Mouse (Mus musculus): Measurements from ENCODE around the gene Dgke. TPM values are rescaled to one million over a fixed set of nuclear protein-coding genes. Genes with fewer than 3 reads are reported as not detected.
"Not testable (repeated sequence)": the region's sequence is repeated elsewhere in the genome, so short reads cannot be mapped to it uniquely, and the experiment has no call there.

The Dgke gene
- total RNA-seq, 1 experiment from 2014 or later, result 9.7 TPM

DNA sequence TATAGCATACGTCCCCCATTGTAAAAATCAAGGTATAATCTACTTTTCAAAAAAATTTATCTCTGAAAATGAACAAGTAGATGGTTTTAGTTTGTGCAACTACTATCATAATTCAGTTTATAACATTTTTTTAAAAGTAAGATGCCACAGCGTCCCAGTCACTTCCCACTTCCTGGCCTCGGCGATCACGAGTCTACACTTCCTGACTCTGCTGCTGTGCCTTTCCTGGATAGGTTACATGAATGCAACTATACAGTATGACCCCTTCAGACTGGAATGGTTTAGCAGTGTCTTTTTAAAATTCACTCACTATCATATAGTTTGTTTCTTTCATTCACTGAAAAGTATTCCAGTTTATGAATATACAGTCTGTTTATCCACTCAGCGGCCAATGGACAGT is 14.9 kb downstream of the Dgke start:
- ATAC-seq (ENCODE audit: extremely low read depth, insufficient number of reproducible peaks, low FRiP score, poor library complexity, severe bottlenecking), result no peak

DNA sequence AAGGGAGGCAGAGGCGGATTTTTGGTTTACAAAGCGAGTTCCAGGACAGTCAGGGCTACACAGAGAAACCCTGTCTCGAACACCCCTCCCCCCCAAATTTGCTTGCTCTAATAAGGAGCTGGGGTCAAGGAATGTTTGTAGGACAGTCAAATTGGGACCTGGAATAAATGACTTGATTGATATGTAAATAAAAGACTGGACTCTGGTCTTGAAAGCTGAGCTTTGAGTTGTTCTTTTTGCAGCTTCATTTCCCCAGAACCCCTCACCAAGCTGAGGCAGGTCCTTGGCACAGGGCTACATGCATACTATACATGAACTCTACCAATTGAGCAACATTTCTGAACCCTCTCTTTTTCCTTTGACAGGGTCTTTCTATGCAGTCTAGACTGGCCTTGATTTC is 20.6 kb downstream of the Dgke start:
- no peak for ATAC-seq (ENCODE audit: extremely low read depth, insufficient number of reproducible peaks, low FRiP score, poor library complexity, severe bottlenecking)

DNA sequence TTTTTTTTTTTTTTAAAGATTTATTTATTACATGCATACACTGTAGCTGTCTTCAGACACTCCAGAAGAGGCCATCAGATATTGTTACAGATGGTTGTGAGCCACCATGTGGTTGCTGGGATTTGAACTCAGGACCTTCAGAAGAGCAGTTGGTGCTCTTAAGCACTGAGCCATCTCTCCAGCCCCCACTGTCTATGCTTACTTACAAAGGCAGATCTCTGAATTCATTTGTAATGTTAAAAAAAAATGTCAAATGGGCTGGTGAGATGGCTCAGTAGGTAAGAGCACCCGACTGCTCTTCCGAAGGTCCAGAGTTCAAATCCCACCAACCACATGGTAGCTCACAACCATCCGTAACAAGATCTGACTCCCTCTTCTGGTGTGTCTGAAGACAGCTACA is 21.1 kb downstream of the Dgke start:
- ATAC-seq (ENCODE audit: extremely low read depth, insufficient number of reproducible peaks, low FRiP score, poor library complexity, severe bottlenecking), result not testable (repeated sequence)

DNA sequence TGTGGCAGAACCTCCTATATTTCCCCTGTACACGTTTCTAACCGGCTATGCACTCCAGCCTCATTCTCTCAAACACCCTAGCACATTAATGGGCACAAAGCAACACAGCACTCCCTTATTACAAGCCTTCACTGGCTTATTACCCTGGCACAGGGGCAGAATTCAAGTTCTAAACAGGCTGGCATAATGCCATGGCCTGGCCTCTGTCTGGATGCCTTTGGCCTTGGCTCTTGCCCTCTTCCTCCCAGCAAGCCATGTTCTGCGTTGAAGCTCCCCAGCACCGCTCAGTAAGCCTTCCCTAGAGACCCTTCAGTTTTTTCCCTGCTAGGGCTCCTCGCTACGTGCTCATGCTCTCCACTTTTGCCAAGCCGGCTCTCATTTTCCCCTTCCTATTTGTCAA is 23.6 kb downstream of the Dgke start:
- ATAC-seq (ENCODE audit: extremely low read depth, insufficient number of reproducible peaks, low FRiP score, poor library complexity, severe bottlenecking), result no peak

DNA sequence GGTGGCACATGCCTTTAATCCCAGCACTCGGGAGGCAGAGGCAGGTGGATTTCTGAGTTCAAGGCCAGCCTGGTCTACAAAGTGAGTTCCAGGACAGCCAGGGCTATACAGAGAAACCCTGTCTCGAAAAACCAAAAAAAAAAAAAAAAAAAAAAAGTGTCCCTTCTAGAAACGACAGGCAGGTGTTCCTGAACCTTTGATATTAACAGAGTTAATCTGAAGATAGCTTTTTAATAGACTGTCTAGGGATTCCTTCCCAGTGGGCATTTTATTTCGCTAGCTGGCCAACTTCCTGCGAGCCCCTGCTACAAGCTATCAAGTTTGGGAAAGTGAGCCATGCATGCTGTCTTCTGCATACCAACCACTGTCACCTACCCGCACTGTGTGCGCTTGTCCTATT is 25.6 kb downstream of the Dgke start:
- ATAC-seq (ENCODE audit: extremely low read depth, insufficient number of reproducible peaks, low FRiP score, poor library complexity, severe bottlenecking), result not testable (repeated sequence)

DNA sequence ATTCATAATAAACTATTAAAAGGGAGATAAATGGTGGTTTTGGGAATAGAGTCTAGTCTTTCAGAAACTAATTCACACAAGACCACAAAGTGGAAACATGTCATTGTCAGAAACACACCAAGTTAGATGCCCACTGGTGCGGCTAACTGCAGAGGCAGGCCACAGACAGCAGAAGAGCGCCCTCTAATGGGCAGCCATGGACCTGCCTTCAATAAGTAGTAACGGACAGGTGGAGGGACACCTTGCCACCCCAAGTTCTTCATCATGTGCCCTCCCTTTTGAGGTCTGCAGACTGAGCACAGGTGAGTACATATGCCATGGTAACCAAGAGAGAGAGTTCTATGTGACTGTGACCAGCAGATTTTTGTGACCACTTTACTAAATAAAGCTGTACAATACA is 27.3 kb downstream of the Dgke start:
- peak; percentile 89 for ATAC-seq (ENCODE audit: extremely low read depth, insufficient number of reproducible peaks, low FRiP score, poor library complexity, severe bottlenecking)

DNA sequence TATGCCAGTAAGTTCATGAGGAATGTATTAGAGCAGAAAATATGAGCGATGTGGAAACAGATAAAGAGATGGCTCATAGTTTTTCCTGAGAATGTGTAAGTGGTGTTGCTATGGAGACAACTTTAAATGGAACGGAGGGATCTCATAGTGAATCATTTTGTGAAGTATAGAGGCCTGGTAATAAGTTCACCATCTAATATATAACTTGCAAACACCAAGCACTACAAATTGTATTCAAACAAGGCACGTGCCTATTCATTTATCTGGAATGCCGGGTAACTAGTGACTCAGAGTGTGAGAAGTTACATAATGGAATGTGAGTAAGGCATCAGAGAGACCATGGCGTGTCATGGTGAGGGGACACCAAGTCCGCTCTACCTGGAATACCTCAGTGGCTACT is 28.2 kb downstream of the Dgke start:
- no peak for ATAC-seq (ENCODE audit: extremely low read depth, insufficient number of reproducible peaks, low FRiP score, poor library complexity, severe bottlenecking)

DNA sequence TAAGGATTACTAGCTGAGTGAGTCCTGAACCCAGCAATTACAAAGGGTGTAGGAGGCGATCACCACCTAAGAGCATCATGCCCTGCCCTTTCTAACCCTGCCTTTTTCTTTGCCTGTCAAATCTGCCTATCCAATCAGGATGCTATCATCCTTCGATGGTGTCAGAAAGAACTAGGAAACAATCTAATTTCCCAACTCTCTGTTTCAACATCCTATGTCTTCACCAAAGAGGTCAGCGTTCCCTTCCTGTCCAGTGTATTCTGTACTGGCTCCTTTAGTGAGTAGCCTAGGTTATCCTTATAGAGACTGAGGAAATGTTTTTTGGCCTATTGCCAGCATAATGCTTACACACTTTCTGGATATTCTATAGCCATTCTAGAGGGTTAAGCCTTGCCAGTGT is 31.1 kb downstream of the Dgke start:
- no peak for ATAC-seq (ENCODE audit: extremely low read depth, insufficient number of reproducible peaks, low FRiP score, poor library complexity, severe bottlenecking)

DNA sequence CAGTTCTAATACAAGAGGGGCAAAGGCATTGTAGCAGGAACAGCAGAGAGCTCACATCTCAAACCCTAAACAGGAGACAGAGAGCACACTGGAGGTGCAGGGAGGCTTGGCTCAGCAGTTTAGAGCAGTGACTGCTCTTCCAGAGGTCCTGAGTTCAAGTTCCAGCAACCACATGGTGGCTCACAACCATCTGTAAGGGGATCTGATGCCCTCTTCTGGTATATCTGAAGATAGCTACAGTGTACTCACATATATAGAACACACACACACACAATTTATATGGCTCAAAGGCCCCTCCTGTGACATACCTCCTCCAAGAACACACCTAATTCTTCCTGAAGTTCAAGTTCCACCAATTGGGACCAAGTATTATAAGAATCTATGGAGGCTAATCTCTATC is 32.1 kb downstream of the Dgke start:
- no peak for ATAC-seq (ENCODE audit: extremely low read depth, insufficient number of reproducible peaks, low FRiP score, poor library complexity, severe bottlenecking)

DNA sequence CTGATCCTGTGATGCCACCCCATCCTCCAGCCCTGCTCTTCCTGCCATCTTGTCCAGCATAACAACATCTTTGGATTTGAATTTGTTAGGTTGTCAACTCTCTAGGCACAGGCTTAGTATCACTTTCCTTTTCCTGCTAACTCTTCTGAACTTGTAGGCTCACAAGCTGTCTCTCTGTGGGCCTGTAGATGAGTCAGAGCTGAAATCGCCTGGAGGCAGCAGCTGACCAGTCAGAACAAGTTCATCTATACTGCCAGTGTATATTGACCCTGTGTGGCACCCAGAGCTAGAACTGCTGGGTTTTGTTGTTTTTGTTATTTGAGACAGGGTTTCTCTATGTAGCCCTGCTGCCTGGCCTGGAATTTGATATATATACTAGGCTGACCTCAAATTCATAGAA is 35.5 kb downstream of the Dgke start:
- no peak for ATAC-seq (ENCODE audit: extremely low read depth, insufficient number of reproducible peaks, low FRiP score, poor library complexity, severe bottlenecking)

DNA sequence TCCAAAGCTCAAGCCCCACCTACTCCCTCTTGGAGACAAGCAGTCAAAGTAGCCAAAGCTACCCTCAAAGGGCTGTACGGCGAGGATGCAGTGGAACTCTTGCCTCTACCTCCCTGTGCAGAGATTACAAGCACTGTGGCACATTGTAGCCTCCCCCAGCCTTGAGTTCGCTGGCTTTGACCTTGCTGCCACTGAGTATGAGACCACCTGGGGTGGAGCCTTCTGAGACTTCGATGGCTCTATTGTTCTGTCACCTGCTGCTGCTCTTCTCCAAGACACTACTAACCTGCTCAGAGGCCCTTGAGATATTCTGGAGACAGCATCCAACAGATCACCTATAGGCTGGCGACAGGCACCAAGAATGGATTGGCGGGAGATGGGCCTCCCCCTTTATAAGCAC is 36.1 kb downstream of the Dgke start:
- no peak for ATAC-seq (ENCODE audit: extremely low read depth, insufficient number of reproducible peaks, low FRiP score, poor library complexity, severe bottlenecking)

DNA sequence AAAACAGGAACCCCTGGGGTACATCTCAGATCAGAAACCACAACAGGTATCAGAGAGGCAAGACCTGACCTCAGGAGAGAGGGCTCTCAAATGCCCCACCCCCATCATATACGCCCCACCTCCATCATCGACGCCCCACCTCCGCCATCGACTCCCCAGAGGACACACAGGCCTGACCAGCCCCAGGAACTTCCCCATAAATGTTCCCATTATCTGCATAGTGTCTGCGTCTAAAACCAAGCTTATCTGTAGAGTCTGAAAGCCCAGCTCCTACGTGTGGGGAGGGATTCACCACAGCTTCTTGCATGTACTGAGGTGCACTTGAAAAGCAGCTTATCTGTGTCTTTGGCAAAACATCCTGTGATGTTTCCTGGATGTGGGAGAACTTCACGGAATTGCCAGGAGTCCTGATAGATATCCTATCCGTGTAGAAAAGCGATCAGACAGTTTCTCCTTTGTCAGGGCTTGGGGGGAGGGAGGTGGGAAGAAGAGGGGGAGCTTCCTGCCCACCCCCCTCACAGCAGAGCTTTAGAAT is 37.7 kb downstream of the Dgke start:
- ATAC-seq (ENCODE audit: extremely low read depth, insufficient number of reproducible peaks, low FRiP score, poor library complexity, severe bottlenecking), result peak; percentile 63

DNA sequence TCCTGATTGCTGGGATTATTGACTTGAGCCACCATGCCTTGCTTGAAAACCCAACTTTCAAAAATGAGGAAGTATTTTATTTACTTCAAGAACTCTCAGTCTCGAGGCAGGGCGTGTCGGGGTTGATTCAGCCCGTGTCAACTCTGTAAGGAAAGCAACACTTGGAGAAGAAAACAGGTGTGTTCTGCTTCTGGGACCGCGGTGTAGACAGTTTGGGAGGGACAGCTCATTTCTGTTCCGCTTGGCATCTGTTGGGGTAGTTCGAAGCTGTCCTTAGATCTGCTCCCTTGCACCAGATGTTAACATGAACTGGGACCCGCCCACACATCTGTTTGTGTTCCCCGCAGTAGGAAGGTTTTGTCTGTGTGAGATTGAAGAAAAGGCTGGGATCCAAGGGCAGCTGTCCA is 38.7 kb downstream of the Dgke start:
- ATAC-seq (ENCODE audit: extremely low read depth, insufficient number of reproducible peaks, low FRiP score, poor library complexity, severe bottlenecking), result peak; percentile 51

DNA sequence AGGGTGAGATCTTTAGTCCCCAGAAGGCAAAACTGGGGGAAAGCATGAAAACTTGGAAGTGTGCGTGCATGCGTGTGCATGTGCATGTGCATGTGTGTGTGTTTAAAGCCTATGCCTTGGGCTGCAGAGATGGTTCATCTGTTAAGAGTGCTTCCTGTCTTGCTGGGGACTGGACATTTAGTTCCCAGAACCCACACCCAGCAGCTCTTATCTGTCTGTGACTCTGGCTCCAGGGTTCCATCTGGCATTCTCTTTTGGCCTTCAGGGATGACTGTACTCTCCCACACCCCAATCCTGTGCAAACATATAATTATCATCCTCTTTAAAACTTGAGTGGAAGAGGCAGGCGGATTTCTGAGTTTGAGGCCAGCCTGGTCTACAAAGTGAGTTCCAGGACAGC is 40.5 kb downstream of the Dgke start:
- ATAC-seq (ENCODE audit: extremely low read depth, insufficient number of reproducible peaks, low FRiP score, poor library complexity, severe bottlenecking), result no peak

DNA sequence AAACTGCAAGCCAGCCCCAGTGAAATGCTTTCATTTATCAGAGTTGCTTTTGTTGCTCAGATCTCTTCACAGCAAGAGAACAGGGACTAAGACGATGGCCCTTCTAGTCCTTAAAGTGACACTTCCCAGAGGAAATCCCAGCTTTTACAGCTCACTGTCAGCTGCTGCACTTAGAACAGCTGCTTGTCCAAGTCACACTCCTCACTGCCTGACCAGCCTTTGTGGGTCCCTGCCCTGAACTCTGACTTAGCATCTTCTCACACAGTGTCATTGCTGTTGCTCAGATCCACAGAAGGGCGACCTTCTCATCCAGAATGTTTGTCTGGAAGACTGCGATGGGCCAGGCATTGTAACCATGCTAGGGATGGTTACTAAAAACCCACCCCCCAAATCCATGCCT is 41.0 kb downstream of the Dgke start:
- ATAC-seq (ENCODE audit: extremely low read depth, insufficient number of reproducible peaks, low FRiP score, poor library complexity, severe bottlenecking), result no peak

DNA sequence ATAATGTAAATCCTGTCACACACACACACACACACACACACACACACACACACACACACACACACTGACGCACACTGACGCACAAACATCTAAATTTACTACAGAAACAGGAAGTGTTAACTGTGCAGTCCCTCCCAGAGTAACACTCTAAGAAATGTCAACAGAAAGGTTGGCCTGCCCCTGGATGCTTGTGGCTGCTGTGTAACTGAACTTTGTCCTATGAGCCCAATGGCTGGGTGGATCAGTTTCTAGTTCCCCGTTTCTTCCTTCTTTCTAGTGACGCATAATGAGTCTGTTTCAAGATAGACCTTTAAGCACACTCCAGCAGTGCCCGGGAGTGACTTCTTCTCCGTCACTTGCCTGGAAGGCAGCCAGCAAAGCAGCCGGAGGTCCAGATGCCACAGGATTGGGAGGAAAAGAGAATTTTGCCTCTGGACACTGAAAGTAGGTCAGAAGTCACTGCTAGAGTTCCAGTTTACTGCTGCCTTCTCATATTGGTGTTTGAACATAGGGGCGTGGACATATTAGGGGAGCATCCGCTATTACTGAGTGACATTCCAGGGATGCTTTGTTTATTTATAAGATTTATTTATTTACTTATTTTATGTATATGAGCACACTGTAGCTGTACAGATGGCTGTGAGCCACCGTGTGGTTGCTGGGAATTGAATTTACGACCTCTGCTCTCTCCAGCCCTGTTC is 42.3 kb downstream of the Dgke start:
- ATAC-seq (ENCODE audit: extremely low read depth, insufficient number of reproducible peaks, low FRiP score, poor library complexity, severe bottlenecking), result peak; percentile 81

DNA sequence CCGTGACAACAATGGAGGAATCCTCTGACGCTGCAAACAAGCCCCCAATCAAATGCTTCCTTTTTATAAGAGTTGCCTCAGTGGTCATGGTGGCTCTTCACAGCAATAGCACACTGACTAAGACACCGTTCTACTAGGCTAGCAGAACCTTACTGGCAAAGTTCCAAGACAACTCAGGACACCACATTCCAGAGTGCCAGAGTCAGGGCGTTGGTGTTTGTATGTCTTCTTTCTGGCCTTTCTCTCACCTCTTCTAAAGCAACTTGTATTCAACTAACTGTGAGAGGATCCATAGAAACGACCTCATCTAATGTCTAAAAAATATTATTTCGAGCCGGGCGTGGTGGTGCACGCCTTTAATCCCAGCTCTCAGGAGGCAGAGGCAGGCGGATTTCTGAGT is 43.2 kb downstream of the Dgke start:
- ATAC-seq (ENCODE audit: extremely low read depth, insufficient number of reproducible peaks, low FRiP score, poor library complexity, severe bottlenecking), result no peak

DNA sequence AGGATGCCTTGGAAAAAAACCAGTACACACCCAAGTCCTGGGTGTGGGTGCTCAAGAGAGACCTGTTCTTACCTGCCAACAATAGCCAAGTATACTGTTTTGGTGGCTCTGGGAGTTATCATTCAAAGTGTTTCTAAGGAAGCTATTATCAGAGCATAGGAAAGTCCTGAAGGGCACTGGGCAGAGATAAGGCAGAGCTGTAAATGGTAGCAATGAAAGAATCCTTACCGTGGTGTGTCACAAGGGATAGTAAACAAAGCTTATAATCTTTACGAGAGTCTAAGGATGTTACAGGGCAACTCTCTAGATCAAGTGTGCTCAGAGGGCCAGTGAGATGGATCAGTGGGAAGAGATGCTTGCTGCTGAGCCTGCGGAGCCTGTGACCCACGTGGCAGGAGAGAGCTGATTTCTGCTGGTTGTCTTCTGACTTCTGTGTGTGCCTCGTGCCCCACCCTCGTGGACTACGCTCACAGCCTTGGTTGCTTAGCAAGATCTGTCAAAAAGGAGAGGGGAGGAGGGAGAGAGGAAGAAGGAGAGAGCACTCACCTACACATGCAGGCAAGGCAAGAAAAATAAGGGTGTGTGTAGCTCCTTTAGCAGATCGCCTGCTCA is 44.4 kb downstream of the Dgke start:
- ATAC-seq (ENCODE audit: extremely low read depth, insufficient number of reproducible peaks, low FRiP score, poor library complexity, severe bottlenecking), result no peak

DNA sequence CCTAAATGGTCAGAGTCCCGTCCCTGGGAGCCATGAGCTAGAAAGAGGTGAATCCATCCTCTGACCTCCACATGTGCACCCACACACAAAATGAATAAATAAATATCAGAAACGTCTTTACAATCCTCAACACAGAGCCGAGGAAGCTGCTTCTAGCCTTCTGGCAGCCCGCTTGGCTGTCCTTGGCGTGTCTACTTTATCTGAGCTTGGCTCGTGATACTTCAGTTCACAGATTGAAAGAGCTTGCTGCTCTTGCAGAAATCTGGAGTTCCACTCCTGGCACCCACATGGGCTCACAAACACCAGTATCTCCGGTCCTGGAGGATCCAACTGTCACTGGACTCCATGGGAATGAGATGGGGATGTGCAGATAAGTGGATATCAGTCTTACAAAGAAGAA is 45.0 kb downstream of the Dgke start:
- ATAC-seq (ENCODE audit: extremely low read depth, insufficient number of reproducible peaks, low FRiP score, poor library complexity, severe bottlenecking), result no peak

DNA sequence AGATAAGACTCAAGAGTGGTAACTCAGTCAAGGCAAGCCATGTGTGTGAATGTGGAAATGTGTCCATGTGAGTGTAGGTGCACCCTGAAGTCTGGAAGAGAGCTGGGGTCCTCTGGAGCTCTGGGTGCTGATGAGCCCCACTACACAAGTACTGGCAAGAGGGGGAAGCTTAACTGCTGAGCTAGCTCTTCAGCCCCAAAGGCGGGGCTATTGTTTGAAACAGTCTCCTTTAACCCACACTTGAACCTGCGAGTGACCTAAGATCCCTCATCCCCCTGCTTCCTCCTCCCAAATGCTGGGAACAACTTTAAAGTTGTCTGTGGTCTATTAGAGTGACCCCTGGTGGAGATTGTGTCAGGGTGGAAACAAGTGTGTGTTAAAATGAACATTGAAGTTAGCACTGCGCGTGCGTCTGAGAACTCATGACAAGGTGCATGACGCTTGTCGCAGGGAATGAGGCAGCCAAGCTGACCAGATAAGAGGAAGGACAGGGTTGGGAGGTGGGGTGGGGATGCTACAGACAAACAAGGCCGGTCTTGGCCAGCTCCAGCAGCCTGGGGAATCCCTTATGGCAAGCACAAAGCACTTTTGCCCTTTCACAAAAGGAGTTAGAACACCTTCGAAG is 45.9 kb downstream of the Dgke start:
- ATAC-seq (ENCODE audit: extremely low read depth, insufficient number of reproducible peaks, low FRiP score, poor library complexity, severe bottlenecking), result no peak

All from neutrophil, adult 5-6 weeks (primary cell).